Mouse (Mus musculus) T-cell, adult 2 months (primary cell): ENCODE data around the gene Ttc1.

Experiments used
- DNase-seq: peaks from one replicate; pipeline ENCODE4 v3.0.0; 2022; ENCODE audit warnings: low spot score

Ttc1 gene

GRCm38 (mm10) chr11:43703552-43703951 is 44.3 kb downstream of the Ttc1 start:
- no peak for DNase-seq

- no peak for DNase-seq
Observed at GRCm38 (mm10) chr11:43700291-43700690, 47.5 kb downstream of the Ttc1 start.

GRCm38 (mm10) chr11:43698621-43699020 is 49.2 kb downstream of the Ttc1 start:
- DNase-seq = no peak

- no peak for DNase-seq
Observed at GRCm38 (mm10) chr11:43696623-43697022, 51.2 kb downstream of the Ttc1 start.

- DNase-seq = no peak
Observed at GRCm38 (mm10) chr11:43688850-43689249, 59.0 kb downstream of the Ttc1 start.

- DNase-seq = peak; percentile 52
Observed at GRCm38 (mm10) chr11:43682415-43683217, 65.2 kb downstream of the Ttc1 start.

- peak; percentile 99 for DNase-seq
Observed at GRCm38 (mm10) chr11:43681472-43682414, 66.1 kb downstream of the Ttc1 start, which contains the start of gene Pwwp2a. Gene Pwwp2a, plus strand, starts transcription at chr11:43681998.
